Mouse (Mus musculus): ENCODE data around the gene Vstm4.

DNA sequence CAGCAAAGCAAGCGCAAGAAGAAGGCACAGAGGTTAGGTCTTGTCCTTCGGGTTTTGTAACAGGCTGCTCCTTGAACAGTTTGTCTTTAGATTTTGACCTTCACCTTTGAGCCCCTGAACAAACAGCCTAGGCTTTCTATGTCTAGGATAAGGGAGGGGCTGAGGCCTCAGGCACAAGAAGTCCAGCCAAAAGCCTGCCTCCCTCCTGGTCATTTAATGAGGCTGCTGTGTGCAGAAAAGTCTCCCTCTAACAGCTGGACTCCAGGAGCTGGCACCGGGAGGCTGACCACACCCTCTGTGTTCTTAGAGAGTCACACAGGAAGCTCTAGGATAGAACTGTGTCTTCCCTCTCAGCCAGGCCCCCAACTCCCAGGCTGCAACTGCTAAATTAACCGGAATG is 29.4 kb upstream of the Vstm4 start:
- TF ChIP-seq TCF12 (IDR thresholded peaks at IDR 0.05; ENCODE audit: low read depth, low read length) (no peak), CTCF (conservative IDR thresholded peaks at IDR 0.05 in 1 of 2, IDR thresholded peaks at IDR 0.05 in 1 of 2; ENCODE audit: low read depth in 2 of 2, low read length in 2 of 2) (no peak)

All from CH12.LX (cell line).